Mouse (Mus musculus): ENCODE data around the gene Gm38431. TPM values are rescaled to one million over a fixed set of nuclear protein-coding genes. Genes with fewer than 3 reads are reported as not detected.

Gene Gm38431
- polyA plus RNA-seq, 1 experiment = 0.90 TPM

DNA sequence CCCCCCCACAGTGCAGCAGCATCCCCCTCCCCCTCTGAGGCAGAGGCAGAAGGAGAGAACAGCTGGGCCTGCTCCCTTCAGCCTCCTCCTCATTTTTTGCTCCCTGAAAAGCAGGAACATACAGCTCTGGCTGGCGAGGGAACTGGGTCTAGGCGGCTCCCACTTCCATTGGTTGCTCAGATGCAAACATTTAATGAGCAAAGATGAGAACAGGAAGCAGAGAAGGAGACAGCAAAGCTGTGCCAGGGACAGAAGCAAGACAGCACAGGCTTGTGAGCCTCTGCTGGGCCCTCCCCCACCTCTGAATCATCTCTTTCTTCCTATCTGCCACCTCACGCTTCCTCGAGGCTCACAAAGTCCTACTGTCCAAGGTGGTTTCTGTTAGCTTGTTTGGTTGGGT is 50.5 kb downstream of the Gm38431 start:
- DNase-seq (ENCODE audit: low read depth) = no peak

DNA sequence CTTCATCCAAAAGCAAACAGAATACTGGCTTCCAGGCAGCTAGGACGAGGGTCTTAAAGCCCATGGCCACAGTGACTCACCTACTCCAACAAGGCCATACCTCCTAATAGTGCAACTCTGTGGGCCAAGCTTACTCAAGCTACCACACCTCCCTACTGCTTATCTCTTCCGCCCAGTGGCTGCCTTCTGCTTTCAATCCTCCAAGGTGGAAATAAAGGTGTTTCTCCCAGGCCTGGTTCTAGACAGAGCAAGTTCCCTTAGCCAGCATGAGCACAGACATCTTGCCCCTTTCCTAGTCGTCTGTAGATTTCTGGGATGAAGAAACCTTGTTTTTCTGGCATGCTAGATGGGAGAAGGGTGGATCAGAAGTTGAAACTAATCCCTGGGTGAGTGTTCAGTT is 52.0 kb downstream of the Gm38431 start:
- DNase-seq (ENCODE audit: low read depth) = no peak

DNA sequence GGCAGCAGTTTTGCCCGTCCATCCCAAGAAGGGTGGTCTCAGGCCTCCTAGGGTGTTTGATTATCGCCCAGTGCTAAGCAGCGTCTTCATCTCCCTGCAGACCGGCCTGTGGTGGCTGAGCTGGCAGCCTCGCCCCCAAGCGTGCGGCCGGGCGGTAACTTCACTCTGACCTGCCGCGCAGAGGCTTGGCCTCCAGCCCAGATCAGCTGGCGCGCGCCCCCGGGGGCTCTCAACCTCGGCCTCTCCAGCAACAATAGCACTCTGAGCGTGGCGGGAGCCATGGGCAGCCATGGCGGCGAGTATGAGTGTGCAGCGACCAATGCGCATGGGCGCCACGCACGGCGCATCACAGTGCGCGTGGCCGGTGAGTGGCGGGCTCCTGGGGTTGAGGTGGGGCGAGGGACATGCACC is 54.3 kb downstream of the Gm38431 start:
- no peak for DNase-seq (ENCODE audit: low read depth)

DNA sequence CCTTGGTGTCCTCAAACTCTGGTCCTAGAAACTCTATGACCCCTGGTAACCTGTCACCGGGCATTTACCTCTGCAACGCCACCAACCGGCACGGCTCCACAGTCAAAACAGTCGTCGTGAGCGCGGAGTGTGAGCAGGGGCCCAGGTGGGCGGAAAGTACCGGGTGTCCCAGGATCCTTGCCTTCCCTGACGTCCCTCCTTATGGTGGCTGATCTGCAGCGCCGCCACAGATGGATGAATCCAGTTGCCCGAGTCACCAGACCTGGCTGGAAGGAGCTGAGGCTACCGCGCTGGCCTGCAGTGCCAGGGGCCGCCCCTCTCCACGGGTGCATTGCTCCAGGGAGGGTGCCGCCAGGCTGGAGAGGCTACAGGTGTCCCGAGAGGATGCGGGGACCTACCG is 55.1 kb downstream of the Gm38431 start:
- DNase-seq (ENCODE audit: low read depth) = no peak

DNA sequence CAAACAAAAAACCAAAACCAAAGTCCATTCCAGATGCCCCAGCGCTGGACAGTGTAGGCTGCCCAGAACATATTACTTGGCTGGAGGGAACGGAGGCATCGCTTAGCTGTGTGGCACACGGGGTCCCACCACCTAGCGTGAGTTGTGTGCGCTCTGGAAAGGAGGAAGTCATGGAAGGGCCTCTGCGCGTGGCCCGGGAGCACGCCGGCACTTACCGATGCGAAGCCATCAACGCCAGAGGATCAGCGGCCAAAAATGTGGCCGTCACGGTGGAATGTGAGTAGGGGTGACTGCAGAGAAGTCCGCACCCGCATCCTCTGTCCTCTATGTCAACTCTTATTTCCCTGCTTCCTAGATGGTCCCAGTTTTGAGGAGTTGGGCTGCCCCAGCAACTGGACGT is 55.6 kb downstream of the Gm38431 start:
- DNase-seq (ENCODE audit: low read depth) = no peak

DNA sequence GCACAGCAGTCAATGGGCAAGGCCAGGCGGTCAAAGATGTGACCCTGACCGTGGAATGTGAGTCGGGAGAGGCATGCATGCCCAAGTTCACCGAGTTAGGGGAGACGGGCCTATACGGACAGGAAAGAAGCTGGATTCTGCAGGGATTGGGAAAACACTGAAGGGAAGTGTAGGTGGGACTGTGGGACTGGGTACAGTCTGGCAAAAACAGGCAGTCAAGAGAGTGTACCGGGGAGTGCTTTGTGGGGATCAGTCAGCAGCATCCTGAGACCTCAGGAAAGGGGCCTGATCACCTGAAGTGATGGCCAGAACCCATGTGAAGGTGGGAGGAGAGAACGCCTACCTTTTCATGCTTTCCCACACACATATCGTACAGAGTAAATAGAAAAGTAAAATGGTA is 56.2 kb downstream of the Gm38431 start:
- DNase-seq (ENCODE audit: low read depth) = no peak

DNA sequence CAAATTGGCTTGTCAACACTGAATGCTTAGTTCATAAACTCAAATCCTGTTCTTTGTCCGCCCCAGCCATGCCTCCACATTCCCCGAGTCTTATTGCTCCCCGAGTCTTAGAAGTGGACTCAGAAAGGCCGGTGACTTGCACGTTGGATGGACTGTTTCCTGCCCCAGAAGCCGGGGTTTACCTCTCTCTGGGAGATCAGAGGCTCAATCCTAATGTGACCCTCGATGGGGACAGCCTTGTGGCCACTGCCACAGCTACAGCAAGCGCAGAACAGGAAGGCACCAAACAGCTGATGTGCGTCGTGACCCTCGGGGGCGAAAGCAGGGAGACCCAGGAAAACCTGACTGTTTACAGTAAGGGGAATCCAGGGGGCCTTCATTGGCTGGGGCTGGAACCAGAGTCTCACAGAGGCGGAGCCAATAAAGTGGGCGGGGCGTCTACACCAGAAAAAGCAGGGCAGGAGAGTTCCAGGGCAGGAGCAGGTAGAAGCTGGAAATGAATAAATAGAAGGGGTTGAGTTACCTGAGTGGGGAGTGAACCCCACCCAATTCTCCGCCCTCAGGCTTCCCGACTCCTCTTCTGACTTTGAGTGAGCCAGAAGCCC is 57.2 kb downstream of the Gm38431 start:
- DNase-seq (ENCODE audit: low read depth) = no peak

DNA sequence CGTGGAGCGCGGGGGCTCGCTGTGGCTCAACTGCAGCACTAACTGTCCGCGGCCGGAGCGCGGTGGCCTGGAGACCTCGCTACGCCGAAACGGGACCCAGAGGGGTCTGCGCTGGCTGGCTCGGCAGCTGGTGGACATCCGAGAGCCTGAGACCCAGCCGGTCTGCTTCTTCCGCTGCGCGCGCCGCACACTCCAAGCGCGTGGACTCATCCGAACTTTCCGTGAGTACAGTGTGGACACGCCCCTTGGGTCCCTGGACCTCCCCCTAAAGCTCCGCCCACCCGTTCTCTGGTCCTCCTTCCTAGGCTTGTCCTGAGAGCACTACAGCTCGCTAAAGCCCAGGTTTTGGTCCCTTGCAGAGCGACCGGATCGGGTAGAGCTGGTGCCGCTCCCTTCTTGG is 58.7 kb downstream of the Gm38431 start:
- DNase-seq (ENCODE audit: low read depth) = no peak

DNA sequence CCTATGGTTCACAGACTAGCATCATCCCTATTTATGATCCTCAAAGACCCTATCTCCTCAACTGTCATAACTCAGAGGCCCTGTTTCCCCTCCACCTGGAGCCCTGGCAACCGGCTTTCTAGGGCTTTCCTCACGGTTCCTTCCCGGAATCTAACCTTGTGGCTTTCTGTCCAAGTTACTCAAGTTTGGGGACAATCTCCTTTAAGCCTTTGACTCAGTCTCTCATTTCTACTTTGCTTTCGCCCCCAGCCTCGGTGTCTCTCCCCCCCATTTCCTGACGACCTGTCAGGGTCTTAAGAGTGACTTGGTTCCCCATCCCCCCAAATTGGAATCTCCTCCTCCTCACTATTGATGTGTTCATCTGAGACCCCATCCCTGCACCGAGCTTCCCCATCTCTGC is 59.3 kb downstream of the Gm38431 start:
- no peak for DNase-seq (ENCODE audit: low read depth)

DNA sequence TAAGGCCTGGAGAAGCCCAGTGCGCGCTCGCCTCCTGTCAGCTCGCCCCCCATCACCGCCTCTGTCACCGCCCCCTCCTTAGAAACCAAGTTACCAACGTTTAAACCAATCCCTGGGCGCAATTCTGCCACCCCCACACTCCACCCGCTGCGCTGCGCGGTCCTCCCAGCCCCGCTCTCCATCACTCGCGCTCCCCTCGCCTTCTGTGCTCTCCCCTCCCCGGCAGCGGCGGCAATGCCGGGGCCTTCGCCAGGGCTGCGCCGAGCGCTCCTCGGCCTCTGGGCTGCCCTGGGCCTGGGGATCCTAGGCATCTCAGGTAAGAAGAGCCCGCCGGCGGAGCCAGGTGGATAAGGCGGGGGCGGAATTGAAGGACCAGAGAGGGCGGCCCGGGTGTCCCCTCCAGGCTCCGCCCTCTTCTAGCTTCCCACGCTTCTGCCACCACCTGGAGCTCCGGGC is 59.9 kb downstream of the Gm38431 start, which contains the start of gene Icam5:
TSS of gene Icam5 (plus strand) at position 178 of the 456 bp plus-strand sequence.
- no peak for DNase-seq (ENCODE audit: low read depth)

DNA sequence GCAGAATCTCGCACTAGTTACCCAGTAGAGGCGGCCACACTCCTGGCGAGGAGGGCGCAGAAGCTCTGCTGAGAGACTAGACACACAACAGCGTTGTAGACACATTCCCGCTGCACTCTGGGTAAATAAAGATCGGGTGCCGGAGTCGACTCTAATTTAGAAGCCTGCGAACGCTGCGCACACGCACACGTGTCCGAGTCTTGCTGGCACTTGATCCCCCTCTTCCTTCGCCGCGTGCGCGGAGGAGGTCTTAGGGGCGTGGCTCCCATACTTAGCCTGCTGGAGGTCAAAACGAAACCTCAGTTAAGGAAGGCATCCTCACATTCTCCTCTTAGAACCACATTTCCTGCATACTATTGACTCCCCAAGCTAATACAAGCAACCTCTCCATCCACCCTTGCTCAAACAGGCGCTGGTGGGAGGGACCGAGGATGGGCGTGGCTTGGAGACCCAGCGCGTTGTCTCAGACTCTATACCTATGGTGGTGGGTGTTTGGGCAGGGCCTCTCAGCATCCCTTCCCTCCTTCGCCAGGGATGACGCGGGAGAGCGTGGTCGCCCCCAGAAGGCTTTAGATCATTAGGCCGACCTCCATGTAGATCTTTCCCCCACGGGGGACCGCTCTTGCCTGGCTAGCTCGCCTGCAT is 60.4 kb downstream of the Gm38431 start:
- no peak for DNase-seq (ENCODE audit: low read depth)

DNA sequence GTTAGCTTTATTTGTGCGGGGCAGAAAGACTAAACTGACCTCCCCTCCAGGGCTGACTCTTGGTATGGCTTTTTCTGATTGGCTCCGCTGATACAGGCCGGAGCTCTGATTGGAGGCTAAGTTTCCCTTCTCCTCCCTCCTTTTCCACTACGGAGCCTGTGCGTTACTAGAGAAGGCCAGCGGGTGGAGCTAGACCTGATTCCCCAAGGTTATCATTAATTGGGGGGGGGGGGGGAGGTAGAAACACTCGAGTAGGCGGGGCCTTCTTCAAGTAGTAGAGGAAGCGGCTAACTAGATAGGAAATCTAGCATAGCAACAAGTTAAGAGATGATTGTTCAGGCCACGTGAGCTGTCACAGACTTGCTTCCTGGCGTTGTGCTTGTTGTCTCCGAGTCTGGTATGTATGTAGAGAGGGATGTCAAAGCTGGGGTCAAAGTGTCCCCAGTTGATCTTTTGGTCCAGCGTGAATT is 61.0 kb downstream of the Gm38431 start:
- DNase-seq (ENCODE audit: low read depth) = peak; percentile 66

DNA sequence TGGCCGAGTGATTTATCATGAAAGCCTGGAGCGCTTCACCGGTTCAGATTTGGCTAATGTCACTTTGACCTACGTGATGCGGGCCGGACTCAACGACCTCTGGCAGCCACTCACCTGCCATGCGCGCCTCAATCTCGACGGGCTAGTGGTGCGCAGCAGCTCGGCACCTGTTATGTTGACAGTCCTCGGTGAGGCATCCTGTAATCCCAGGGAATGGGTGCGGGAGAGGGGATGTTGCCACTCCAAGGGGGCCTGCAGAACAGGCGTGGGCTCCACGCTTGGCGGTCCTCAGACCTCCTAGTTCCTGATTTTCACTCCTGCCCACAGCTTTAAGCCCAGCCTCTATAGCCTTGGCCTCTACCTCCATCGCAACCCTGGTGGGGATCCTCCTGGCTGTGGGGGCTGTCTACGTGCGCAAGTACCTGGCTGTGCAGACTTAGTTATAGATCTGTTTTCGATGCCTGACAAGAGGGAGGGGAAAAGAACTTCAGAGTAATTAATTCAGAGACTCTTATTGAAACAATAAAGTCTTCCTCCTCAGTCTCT is 61.7 kb downstream of the Gm38431 start:
- no peak for DNase-seq (ENCODE audit: low read depth)

DNA sequence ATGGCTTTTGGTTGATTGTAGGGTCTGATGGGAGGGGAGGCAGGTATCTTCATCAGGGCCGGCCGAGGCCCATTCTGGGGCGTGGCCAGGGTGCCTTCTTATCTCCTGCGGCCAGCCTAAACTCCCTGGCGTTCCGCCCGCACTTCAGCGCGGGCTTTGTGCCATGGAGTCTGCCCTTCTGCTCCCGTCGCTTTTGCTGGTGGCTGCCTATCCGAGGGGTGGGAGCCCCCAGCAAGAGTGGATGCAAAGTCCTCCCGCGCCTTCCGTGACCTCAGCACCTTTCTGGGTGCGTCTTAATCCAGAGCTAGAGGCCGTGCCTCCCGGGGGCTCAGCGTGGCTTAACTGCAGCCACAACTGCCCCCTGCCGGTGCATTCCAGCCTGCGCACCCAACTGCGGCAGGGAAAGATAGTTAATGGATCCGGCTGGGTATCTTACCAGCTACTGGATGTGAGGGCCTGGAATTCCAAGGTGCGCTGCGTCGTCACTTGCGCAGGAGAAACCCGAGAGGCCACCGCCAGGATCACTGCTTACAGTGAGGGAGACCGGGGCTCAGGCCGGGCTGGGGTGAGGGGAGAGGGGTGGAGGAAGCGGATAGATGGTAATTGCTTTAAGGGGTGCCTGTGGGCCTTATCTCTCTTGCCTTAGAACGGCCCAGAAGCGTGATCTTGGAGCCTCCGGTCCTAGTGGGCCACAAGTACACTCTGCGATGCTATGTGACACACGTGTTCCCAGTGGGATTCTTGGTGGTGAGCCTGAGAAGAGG is 62.3 kb downstream of the Gm38431 start, which contains the start of gene Icam4:
TSS of gene Icam4 (plus strand) at position 83 of the 764 bp plus-strand sequence.
- DNase-seq (ENCODE audit: low read depth) = no peak

DNA sequence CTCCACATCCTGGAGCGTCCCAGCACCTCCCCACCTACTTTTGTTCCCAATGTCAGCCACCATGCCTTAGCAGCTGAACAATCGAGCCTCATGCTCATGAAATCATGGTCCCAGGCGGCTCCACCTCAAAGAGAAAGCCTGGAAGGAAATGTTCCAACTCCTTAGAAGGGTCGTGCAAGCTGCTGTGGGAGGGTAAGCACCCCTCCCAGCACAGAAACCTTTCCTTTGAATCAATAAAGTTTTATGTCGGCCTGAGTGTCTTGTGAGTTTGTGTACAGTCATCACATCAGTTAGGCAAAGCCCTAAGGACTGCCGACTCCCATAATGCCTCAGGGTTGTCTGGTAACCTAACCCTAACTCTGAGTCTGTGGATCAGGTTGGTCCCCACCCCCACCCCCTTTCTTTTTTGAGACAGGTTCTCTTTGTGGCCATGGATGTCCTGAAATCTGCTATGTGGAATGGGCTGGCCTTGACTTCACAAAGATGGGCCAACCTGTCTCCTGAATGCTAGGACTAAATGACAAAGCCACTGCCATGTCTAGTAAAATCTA is 63.2 kb downstream of the Gm38431 start:
- no peak for DNase-seq (ENCODE audit: low read depth)

DNA sequence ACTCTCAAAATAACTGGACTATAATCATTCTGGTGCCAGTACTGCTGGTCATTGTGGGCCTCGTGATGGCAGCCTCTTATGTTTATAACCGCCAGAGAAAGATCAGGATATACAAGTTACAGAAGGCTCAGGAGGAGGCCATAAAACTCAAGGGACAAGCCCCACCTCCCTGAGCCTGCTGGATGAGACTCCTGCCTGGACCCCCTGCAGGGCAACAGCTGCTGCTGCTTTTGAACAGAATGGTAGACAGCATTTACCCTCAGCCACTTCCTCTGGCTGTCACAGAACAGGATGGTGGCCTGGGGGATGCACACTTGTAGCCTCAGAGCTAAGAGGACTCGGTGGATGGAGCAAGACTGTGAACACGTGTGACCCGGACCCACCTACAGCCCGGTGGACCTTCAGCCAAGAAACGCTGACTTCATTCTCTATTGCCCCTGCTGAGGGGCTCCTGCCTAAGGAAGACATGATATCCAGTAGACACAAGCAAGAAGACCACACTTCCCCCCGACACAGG is 64.0 kb downstream of the Gm38431 start:
- DNase-seq (ENCODE audit: low read depth) = no peak

DNA sequence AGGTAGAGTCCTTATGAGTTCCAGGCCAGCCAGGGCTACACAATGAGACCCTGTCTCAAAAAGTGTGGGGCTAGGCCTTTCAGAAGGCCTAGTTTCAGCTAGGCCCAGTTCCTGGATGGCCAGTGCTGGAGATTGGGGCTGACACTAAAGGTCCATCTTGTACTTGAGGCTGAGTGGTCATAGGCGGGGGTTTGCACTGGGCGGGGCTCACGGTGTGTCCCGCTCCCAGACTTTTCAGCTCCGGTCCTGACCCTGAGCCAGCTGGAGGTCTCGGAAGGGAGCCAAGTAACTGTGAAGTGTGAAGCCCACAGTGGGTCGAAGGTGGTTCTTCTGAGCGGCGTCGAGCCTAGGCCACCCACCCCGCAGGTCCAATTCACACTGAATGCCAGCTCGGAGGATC is 64.9 kb downstream of the Gm38431 start:
- no peak for DNase-seq (ENCODE audit: low read depth)

DNA sequence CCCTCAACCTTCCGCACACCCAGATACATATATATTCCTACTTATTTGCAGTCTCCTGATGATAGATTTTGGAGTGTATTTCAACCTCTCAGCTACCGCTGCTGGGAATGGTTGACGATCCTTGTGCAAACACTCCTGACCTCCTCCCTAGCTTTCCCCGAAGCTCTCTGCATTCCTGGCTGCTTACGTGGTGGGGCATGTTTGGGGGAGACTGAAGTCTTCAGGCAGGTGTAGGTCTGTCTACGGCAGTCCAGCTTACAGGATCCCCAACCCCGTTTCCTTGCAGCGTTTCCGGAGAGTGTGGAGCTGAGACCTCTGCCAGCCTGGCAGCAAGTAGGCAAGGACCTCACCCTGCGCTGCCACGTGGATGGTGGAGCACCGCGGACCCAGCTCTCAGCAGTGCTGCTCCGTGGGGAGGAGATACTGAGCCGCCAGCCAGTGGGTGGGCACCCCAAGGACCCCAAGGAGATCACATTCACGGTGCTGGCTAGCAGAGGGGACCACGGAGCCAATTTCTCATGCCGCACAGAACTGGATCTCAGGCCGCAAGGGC is 66.5 kb downstream of the Gm38431 start:
- DNase-seq (ENCODE audit: low read depth) = no peak

DNA sequence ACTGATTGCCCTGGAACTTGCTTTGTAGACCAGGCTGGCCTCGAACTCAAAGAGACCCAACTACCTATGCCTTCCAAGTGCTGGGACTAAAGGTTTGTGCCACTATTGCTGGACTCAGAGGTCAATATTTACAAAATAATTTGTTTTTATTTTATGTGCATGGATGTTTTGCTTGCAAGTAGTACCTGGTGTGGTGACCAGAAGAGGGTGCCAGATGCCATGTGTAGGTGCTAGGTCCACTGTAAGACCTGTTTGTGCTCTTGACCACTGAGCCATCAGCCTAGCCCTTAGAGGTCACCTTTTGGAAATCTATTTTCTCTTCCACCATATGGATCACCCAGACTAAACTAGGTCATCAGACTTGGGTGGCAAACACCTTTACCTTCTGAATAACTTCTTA is 69.1 kb downstream of the Gm38431 start:
- DNase-seq (ENCODE audit: low read depth) = no peak

DNA sequence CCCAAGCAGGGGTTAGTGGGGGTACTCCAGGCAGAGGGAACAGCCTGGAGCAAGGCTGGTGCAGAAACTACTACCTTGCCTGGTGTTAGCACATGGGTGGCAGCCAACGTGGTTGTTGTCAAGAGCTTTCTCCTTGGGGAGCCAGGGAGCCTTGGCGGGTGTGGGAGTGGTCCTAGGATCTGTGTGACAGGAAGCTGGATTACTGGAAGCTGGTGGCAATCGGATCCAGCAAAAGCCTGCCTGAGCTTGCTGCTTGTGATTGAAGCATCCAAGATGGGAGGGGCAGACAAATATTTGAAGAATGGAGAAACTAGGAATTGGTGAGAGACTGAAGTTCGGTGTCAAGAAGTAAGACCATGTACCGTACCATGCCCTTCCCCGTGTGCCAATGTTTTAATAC is 69.5 kb downstream of the Gm38431 start:
- DNase-seq (ENCODE audit: low read depth) = no peak

DNA sequence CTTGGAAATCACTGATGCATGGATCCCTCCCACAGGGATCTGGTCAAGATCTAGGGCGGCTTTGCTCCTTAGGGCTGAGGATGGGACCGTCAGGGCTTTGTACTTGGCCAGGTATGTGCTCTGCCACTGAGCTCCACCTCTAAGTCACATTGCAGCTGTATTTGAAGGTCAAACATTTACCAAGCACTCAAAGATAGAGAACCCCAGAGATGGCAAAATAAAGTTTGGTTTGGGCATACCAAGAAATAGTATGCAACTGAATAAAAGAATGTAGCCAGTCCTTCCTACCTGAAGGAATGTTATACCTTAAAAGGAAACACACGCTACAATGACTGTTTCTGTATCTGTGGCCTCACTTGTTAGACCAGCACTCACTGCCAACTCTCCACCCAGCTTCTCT is 70.4 kb downstream of the Gm38431 start:
- DNase-seq (ENCODE audit: low read depth) = no peak

DNA sequence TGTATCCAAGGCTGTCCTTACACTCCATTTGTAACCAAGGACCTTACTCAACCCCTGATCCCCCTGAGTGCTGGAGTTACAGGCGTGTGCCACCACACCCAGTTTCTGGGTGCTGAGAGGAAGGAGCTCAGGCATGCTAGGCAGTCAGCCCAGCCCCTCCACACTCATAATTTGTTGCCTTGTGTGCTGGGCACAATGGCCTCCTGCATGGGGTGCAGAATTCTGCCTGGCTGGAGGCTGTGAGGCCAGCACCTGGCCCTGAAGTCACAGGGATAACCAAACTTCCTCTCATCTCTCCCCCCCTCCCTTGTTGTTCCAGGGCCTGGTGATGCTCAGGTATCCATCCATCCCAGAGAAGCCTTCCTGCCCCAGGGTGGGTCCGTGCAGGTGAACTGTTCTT is 73.2 kb downstream of the Gm38431 start:
- no peak for DNase-seq (ENCODE audit: low read depth)
